Mouse (Mus musculus): ENCODE data around the gene 4930595D18Rik. TPM values are rescaled to one million over a fixed set of nuclear protein-coding genes. Genes with fewer than 3 reads are reported as not detected.

4930595D18Rik gene
- polyA plus RNA-seq, 1 experiment: not detected

DNA sequence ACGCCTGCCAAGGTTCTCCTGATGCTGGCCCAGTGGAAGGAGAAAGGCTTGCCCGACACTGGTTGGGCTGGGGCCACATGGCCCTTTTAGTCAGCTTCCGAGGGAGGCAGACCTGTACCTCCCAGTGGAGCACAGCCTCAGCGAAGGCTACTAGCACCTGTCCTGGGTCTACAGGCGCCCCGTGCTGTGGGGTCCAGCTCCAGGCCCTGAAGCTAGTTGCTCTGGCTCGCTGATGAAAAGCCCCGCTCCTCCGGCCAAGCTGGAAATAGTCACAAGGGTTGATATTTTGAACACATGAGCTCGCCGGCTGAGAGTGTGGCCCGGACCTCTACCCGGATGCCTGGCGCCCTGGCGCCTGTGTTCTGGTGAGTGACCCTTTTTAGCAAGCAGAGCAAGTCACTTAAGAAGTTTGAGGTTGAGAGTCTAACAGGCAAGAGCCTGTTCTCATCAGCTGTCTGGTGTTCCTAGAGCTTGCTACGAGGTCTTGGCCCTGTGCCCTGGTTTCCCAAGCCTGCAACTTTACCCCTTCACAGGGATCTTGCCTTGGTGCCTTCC, 40.7 kb downstream of the 4930595D18Rik start:
- H3K4me3 ChIP-seq (replicated peaks; ENCODE audit: control insufficient read depth, low read depth, low read length): no peak overlapping the region
- 82% methylated on average over 16 of the region's 16 CpGs for WGBS
- TF ChIP-seq POLR2A (IDR thresholded peaks at IDR 0.05; ENCODE audit: borderline replicate concordance, control insufficient read depth, low read depth, low read length) (no peak), CTCF (IDR thresholded peaks at IDR 0.05; ENCODE audit: control insufficient read depth, insufficient read depth, low read length) (no peak)
- no peak overlapping the region for H3K27ac ChIP-seq (ENCODE audit: control insufficient read depth, insufficient read depth, low read depth, low read length, poor library complexity)
- H3K4me1 ChIP-seq (ENCODE audit: control insufficient read depth, insufficient read depth, low read length): peaks cover 2% of the 10 kb centered on the region; the same call in 1 of the 2 replicates

- Histone ChIP-seq H3K4me3 (replicated peaks; ENCODE audit: control insufficient read depth, low read depth, low read length) (no peak overlapping the region), H3K27ac (ENCODE audit: control insufficient read depth, insufficient read depth, low read depth, low read length, poor library complexity) (no peak overlapping the region), H3K4me1 (ENCODE audit: control insufficient read depth, insufficient read depth, low read length) (no peaks in the 10 kb centered on the region)
- TF ChIP-seq POLR2A (IDR thresholded peaks at IDR 0.05; ENCODE audit: borderline replicate concordance, control insufficient read depth, low read depth, low read length) (no peak), CTCF (IDR thresholded peaks at IDR 0.05; ENCODE audit: control insufficient read depth, insufficient read depth, low read length) (peak; percentile 23; the same call in 1 of the 2 replicates)
- WGBS: 28% methylated on average over 12 of the region's 12 CpGs
Observed at GRCm38 (mm10) chr12:111143005-111143508, 41.2 kb downstream of the 4930595D18Rik start.

DNA sequence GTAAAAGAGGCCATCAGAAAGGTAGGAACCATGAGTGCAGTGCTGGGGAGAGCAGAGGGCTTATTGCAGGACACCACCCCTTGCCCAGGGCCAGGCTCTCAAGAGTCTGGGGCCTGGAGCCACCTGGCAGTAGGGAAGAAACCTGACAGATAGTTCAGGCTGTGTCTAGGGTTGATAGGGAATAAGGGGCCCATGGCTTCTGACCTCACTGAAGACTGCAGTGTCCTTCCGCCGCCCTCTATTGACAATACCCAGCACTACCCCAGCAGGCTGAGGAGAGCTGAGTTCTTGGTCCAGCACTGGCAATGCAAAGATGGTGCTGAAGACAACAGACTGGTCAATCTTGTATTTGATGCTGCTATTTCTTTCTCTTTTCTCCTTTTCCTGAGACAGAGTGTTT, 47.2 kb downstream of the 4930595D18Rik start:
- Histone ChIP-seq H3K27ac (ENCODE audit: control insufficient read depth, insufficient read depth, low read depth, low read length, poor library complexity) (no peak overlapping the region), H3K4me3 (replicated peaks; ENCODE audit: control insufficient read depth, low read depth, low read length) (no peak overlapping the region), H3K4me1 (ENCODE audit: control insufficient read depth, insufficient read depth, low read length) (no peaks in the 10 kb centered on the region)
- WGBS: 80% methylated on average over 2 of the region's 2 CpGs
- TF ChIP-seq POLR2A (IDR thresholded peaks at IDR 0.05; ENCODE audit: borderline replicate concordance, control insufficient read depth, low read depth, low read length) (no peak), CTCF (IDR thresholded peaks at IDR 0.05; ENCODE audit: control insufficient read depth, insufficient read depth, low read length) (peak; percentile 41; the same call in 1 of the 2 replicates)

DNA sequence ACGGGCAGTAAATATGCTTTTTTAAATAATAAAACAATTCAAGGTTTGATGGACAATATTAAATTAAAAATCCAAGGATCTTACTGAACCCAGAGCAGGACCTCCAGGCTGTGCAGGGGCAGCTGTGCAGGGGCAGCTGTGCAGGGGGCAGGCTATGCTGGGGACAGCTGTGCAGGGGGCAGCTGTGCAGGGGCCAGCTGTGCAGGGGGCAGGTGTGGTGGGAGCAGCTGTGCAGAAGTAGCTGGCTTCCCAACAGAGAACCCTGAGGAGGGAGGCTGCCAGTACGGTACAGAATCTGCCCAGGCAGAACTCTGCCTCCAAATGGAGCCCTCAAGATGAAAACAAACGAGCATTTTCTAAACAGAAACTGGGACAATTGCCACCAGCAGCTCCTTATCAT, 48.3 kb downstream of the 4930595D18Rik start:
- TF ChIP-seq CTCF (IDR thresholded peaks at IDR 0.05; ENCODE audit: control insufficient read depth, insufficient read depth, low read length) (no peak), POLR2A (IDR thresholded peaks at IDR 0.05; ENCODE audit: borderline replicate concordance, control insufficient read depth, low read depth, low read length) (no peak)
- 69% methylated on average over 3 of the region's 3 CpGs for whole genome bisulfite sequencing
- H3K4me1 ChIP-seq (ENCODE audit: control insufficient read depth, insufficient read depth, low read length): no peaks in the 10 kb centered on the region
- H3K27ac ChIP-seq (ENCODE audit: control insufficient read depth, insufficient read depth, low read depth, low read length, poor library complexity): no peak overlapping the region
- H3K4me3 ChIP-seq (replicated peaks; ENCODE audit: control insufficient read depth, low read depth, low read length): no peak overlapping the region

DNA sequence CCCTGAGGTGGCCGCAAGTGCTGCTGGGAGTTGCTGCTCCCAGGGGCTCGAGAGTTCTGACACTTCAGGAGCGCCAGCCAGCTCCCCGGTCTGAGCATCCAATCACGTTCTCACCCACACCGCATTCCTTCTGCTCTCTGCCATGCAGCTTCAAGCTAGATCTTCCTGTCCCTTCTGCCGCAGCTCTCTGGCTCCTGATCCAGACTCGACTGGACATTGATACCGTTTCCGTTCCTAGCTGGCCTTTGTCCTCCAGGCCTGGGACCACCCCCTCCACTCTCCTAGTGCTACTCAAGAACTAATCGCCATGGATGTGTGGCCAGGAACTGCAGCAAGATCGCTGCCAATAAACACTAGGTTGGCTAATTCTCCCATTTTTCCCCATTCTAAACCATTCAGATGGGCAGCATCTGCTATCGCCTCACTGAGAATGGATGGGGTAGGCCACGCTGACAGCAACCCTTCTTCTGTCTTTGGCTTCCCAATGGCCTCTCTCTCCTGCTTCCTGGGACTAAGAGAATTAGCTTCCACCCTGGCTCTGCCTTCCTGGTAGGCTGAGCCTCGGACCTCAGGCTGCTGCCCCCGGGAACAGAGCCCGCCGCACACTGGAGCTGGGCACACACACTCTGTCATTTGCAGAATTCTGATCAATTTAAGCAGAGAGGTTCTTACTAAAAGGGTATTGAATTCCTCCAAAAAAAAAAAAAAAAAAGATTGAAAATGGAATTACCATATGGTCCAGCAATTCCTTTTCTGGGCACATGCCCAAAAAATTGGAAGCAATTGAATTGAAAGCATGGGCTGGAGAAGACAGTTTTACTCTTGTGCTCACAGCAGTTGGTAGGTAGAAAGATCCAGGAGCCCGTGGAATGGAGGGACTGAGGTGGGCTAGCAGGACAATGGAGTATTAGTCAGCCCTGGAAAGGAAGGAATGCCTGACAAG, 49.2 kb downstream of the 4930595D18Rik start:
- TF ChIP-seq POLR2A (IDR thresholded peaks at IDR 0.05; ENCODE audit: borderline replicate concordance, control insufficient read depth, low read depth, low read length) (no peak), CTCF (IDR thresholded peaks at IDR 0.05; ENCODE audit: control insufficient read depth, insufficient read depth, low read length) (no peak)
- H3K27ac ChIP-seq (ENCODE audit: control insufficient read depth, insufficient read depth, low read depth, low read length, poor library complexity): no peak overlapping the region
- 82% methylated on average over 19 of the region's 19 CpGs for WGBS

DNA sequence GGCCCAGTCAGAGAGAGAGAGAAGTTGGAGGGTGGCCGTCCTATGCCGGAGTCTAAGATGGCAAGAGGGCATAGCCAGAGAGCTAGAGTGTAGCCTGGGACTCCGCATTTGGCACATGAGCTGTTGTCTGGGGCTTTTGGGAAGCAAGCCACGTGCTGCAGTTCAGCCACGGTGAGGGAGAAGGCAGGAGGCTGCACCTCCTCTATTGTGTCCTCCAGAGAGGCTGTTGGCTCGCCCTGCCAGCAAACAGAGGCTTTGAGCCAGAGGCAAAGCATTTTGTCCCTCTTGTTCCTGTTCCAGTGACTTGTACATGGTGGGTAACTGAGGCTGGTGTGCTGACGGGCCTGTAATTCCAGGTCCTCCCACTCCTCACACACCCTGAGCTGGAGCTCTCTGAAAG, 50.1 kb downstream of the 4930595D18Rik start:
- Histone ChIP-seq H3K4me1 (ENCODE audit: control insufficient read depth, insufficient read depth, low read length) (no peaks in the 10 kb centered on the region), H3K4me3 (replicated peaks; ENCODE audit: control insufficient read depth, low read depth, low read length) (no peak overlapping the region), H3K27ac (ENCODE audit: control insufficient read depth, insufficient read depth, low read depth, low read length, poor library complexity) (no peak overlapping the region)
- TF ChIP-seq CTCF (IDR thresholded peaks at IDR 0.05; ENCODE audit: control insufficient read depth, insufficient read depth, low read length): no peak
- no peak for TF ChIP-seq POLR2A (IDR thresholded peaks at IDR 0.05; ENCODE audit: borderline replicate concordance, control insufficient read depth, low read depth, low read length)
- WGBS: 87% methylated on average over 7 of the region's 7 CpGs

More for the DNA sequence above, 49.2 kb downstream of the 4930595D18Rik start:
- Histone ChIP-seq H3K4me3 (replicated peaks; ENCODE audit: control insufficient read depth, low read depth, low read length) (no peak overlapping the region), H3K4me1 (ENCODE audit: control insufficient read depth, insufficient read depth, low read length) (no peaks in the 10 kb centered on the region)

DNA sequence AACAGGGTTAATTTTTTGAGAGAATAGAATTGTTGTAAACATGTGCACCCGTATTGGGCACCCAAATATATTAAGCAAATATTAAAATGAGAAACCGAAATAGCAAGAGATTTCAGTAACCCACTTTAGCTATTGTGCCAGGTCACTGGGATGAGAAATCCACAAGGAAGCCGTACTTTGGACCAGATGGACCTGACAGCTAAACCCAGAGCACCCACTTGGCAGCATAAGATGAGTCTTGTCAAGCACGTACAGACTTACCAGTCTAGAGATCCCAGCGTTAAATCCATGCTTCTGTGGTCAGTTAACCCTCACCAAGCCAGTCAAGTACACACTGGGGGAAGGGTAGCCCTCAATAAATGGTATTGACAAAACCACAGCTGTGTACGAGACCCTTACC, 58.6 kb downstream of the 4930595D18Rik start:
- no peak for TF ChIP-seq CTCF (IDR thresholded peaks at IDR 0.05; ENCODE audit: control insufficient read depth, insufficient read depth, low read length)
- no peak for TF ChIP-seq POLR2A (IDR thresholded peaks at IDR 0.05; ENCODE audit: borderline replicate concordance, control insufficient read depth, low read depth, low read length)
- Histone ChIP-seq H3K4me1 (ENCODE audit: control insufficient read depth, insufficient read depth, low read length) (no peaks in the 10 kb centered on the region), H3K4me3 (replicated peaks; ENCODE audit: control insufficient read depth, low read depth, low read length) (no peak overlapping the region), H3K27ac (ENCODE audit: control insufficient read depth, insufficient read depth, low read depth, low read length, poor library complexity) (no peak overlapping the region)
- WGBS: 70% methylated on average over 6 of the region's 6 CpGs

DNA sequence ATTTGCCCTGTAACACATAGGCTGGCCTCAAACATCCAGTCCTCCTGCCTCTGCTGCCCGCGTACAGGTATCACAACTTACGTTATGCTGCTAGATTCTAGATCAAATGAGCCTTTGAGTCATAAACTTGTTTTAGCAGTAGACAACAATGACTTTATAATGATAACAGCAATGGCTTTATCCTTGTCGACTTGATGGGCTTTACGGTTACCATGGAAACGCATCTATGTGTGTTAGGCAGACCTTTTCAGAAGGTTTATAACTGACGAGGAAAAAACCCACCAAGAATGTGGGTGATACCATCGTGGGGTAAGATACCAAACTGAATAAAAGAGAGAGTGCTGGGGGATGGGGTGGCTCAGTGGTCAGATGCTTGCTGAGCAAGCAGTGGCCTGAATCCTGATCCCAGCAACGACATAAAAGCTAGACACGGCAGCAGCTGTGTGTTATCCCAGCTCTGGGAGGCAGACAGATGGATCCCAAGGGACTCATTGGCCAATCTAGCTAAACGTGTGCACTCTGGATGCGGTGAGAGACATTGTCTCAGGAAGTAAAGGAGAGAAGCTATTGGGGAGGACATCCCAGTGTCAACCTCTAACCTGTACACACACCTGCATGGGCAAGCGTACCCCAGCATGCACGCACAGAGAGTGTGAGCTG, 59.6 kb downstream of the 4930595D18Rik start:
- no peak for TF ChIP-seq POLR2A (IDR thresholded peaks at IDR 0.05; ENCODE audit: borderline replicate concordance, control insufficient read depth, low read depth, low read length)
- TF ChIP-seq CTCF (IDR thresholded peaks at IDR 0.05; ENCODE audit: control insufficient read depth, insufficient read depth, low read length): no peak
- no peaks in the 10 kb centered on the region for H3K4me1 ChIP-seq (ENCODE audit: control insufficient read depth, insufficient read depth, low read length)
- WGBS: 84% methylated on average over 14 of the region's 14 CpGs
- H3K4me3 ChIP-seq (replicated peaks; ENCODE audit: control insufficient read depth, low read depth, low read length): no peak overlapping the region
- H3K27ac ChIP-seq (ENCODE audit: control insufficient read depth, insufficient read depth, low read depth, low read length, poor library complexity): no peak overlapping the region

Data from bone marrow, adult 2 months (tissue).